Mouse (Mus musculus): Measurements from ENCODE around the gene Bcs1l. TPM values are rescaled to one million over a fixed set of nuclear protein-coding genes. Genes with fewer than 3 reads are reported as not detected.

Gene Bcs1l
- polyA plus RNA-seq, 1 experiment, result 18.5 TPM

Other genes with a start within 250 kb of the Bcs1l start
- gene Catip, start 226.2 kb upstream of the Bcs1l start, polyA plus RNA-seq (2012; rRNA removed), result 0.24 and 0.29 TPM in 2 replicates
- 16.0 and 20.0 TPM in 2 replicates for gene Slc11a1, start 213.1 kb upstream of the Bcs1l start, polyA plus RNA-seq (2012; rRNA removed)
- 114 and 132 TPM in 2 replicates for gene Ctdsp1, start 196.8 kb upstream of the Bcs1l start, polyA plus RNA-seq (2012; rRNA removed)
- gene Vil1, start 178.9 kb upstream of the Bcs1l start, polyA plus RNA-seq (2012; rRNA removed), result 464 and 1,049 TPM in 2 replicates
- gene Cnot9, start 82.2 kb upstream of the Bcs1l start, polyA plus RNA-seq (2012; rRNA removed), result 25.5 and 35.7 TPM in 2 replicates
- 0.11 TPM in 2 replicates for gene Plcd4, start 45.4 kb upstream of the Bcs1l start, polyA plus RNA-seq (2012; rRNA removed)
- 2.6 and 4.0 TPM in 2 replicates for gene Usp37, start 44.0 kb upstream of the Bcs1l start, polyA plus RNA-seq (2012; rRNA removed)
- gene Zfp142, start within 50 bp of the Bcs1l start, polyA plus RNA-seq (2012; rRNA removed), result 5.3 and 7.4 TPM in 2 replicates
- 40.2 and 52.1 TPM in 2 replicates for gene Rnf25, start 13.1 kb downstream of the Bcs1l start, polyA plus RNA-seq (2012; rRNA removed)
- 0.61 and 0.63 TPM in 2 replicates for gene Stk36, start 13.2 kb downstream of the Bcs1l start, polyA plus RNA-seq (2012; rRNA removed)
- gene Ttll4, start 73.5 kb downstream of the Bcs1l start, polyA plus RNA-seq (2012; rRNA removed), result 9.1 and 14.3 TPM in 2 replicates
- gene Cyp27a1, start 125.3 kb downstream of the Bcs1l start, polyA plus RNA-seq (2012; rRNA removed), result 17.2 and 32.6 TPM in 2 replicates
- gene Prkag3, start 160.9 kb downstream of the Bcs1l start, polyA plus RNA-seq (2012; rRNA removed), result 0.10 and 0.45 TPM in 2 replicates
- gene Wnt6, start 183.6 kb downstream of the Bcs1l start, polyA plus RNA-seq (2012; rRNA removed), result 1.2 and 3.4 TPM in 2 replicates
- gene Wnt10a, start 203.2 kb downstream of the Bcs1l start, polyA plus RNA-seq (2012; rRNA removed), result 0.04 and 0.25 TPM in 2 replicates